ENCODE assay signal across 19 mouse cellular contexts in the genomic region with DNA sequence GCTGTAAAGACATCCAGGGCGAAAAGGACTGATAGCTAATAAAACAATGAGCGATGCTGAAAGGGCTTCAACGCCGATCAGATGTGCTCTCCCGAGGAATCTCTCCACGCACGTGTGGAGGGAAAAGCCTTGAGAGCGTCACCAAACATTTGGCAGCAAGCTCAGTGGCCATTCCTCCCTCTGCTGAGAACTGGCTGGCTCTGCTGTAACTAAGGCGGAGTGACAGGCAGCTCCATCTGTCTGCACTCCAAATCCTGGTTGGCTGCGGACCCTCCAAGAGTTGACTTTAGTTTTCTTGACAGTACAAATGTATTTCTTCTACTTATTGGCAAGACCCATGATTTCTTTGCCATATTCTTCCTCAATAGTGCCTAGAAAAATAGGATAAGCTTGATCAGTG.
DNase-seq lines count a peak whose midpoint lies in the region; ATAC-seq and TF ChIP-seq lines count a peak whose summit lies in the region.
"Had no signal": no experiment of that assay in that cellular context is flagged by ENCODE, and none has a peak within 500 bp of the region (broad histone marks: within the 10 kb centered on the region; RNA-seq: fewer than 3 reads in every experiment).

No protein-coding gene starts in this region.

- ATAC-seq in lung, embryonic 14.5 days (ENCODE audit: insufficient read depth), result no peak
- no peak for ATAC-seq in limb, embryonic 15.5 days (ENCODE audit: insufficient number of reproducible peaks, low FRiP score, low TSS enrichment, low read depth)
- ATAC-seq: intestine, embryonic 15.5 days had no signal

- H3K4me2 ChIP-seq in lung, embryonic 14.5 days, result no peak overlapping the region
- no peak overlapping the region for H3K4me2 ChIP-seq in limb, embryonic 15.5 days
- H3K4me2 ChIP-seq: heart, embryonic 13.5 days; hindbrain, embryonic 12.5 days; intestine, embryonic 15.5 days; neural tube, embryonic 15.5 days had no signal

- no peaks in the 10 kb centered on the region for H3K9me3 ChIP-seq in heart, embryonic 10.5 days
- no peaks in the 10 kb centered on the region for H3K9me3 ChIP-seq in lung, embryonic 14.5 days (ENCODE audit: low read depth, low read length)
- H3K9me3 ChIP-seq in limb, embryonic 15.5 days, result no peaks in the 10 kb centered on the region
- H3K9me3 ChIP-seq: hindbrain, embryonic 12.5 days; intestine, embryonic 15.5 days; neural tube, embryonic 15.5 days had no signal

- WGBS in heart, embryonic 10.5 days, result 53% methylated on average over 10 of the region's 10 CpGs
- 49% methylated on average over 10 of the region's 10 CpGs for WGBS in lung, embryonic 14.5 days
- WGBS in limb, embryonic 15.5 days, result 50% methylated on average over 10 of the region's 10 CpGs

- DNase-seq in cerebellum, postnatal 25 days, result peak; percentile 11 to 40
- DNase-seq in cerebellum, postnatal 36 days, result no peak
- DNase-seq in heart, adult 18-20 months, result peak; percentile 3 to 14
- DNase-seq in heart, embryonic 10.5 days (ENCODE audit: low spot score), result no peak
- peak; percentile 47 for DNase-seq in lung, embryonic 14.5 days
- no peak for DNase-seq in lung, adult 18-20 months
- DNase-seq in thymus, postnatal 0 days (ENCODE audit: low spot score), result no peak
- DNase-seq: adrenal gland, postnatal 36 days; gastrocnemius, postnatal 10 days; layer of hippocampus, adult 9-11 months; lung, postnatal 14 days; thymus, adult 18-20 months had no signal

- no peak overlapping the region for H3K9ac ChIP-seq in lung, embryonic 14.5 days
- no peak overlapping the region for H3K9ac ChIP-seq in limb, embryonic 15.5 days
- H3K9ac ChIP-seq: heart, embryonic 13.5 days; hindbrain, embryonic 12.5 days; intestine, embryonic 15.5 days; liver, embryonic 14.5 days; neural tube, embryonic 15.5 days had no signal

- H3K36me3 ChIP-seq in heart, embryonic 10.5 days, result no peaks in the 10 kb centered on the region
- no peaks in the 10 kb centered on the region for H3K36me3 ChIP-seq in lung, embryonic 14.5 days (ENCODE audit: insufficient read depth)
- H3K36me3 ChIP-seq in limb, embryonic 15.5 days, result no peaks in the 10 kb centered on the region
- H3K36me3 ChIP-seq: heart, embryonic 13.5 days; hindbrain, embryonic 12.5 days; intestine, embryonic 15.5 days; neural tube, embryonic 15.5 days had no signal

- TF ChIP-seq CTCF in lung, embryonic 14.5 days (IDR thresholded peaks at IDR 0.05; ENCODE audit: low read depth), result no peak

- H3K4me3 ChIP-seq in heart, embryonic 10.5 days, result no peak overlapping the region
- no peak overlapping the region for H3K4me3 ChIP-seq in lung, embryonic 14.5 days (ENCODE audit: low read depth, low read length)
- H3K4me3 ChIP-seq in limb, embryonic 15.5 days, result no peak overlapping the region
- H3K4me3 ChIP-seq: erythroblast, embryonic 14.5 days; heart, embryonic 13.5 days; hindbrain, embryonic 12.5 days; intestine, embryonic 15.5 days; neural tube, embryonic 15.5 days had no signal

- H3K27me3 ChIP-seq in heart, embryonic 10.5 days (ENCODE audit: insufficient read depth, poor library complexity, severe bottlenecking), result no peaks in the 10 kb centered on the region
- no peaks in the 10 kb centered on the region for H3K27me3 ChIP-seq in lung, embryonic 14.5 days (ENCODE audit: insufficient read depth, low read length)
- no peaks in the 10 kb centered on the region for H3K27me3 ChIP-seq in limb, embryonic 15.5 days
- H3K27me3 ChIP-seq: heart, embryonic 13.5 days; hindbrain, embryonic 12.5 days; intestine, embryonic 15.5 days; neural tube, embryonic 15.5 days had no signal

- H3K4me1 ChIP-seq in heart, embryonic 10.5 days, result no peaks in the 10 kb centered on the region
- no peaks in the 10 kb centered on the region for H3K4me1 ChIP-seq in lung, embryonic 14.5 days (ENCODE audit: insufficient read depth)
- H3K4me1 ChIP-seq in limb, embryonic 15.5 days, result peaks cover 27% of the 10 kb centered on the region

- H3K27ac ChIP-seq in heart, embryonic 10.5 days, result no peak overlapping the region
- H3K27ac ChIP-seq in lung, embryonic 14.5 days (ENCODE audit: low read depth), result no peak overlapping the region
- H3K27ac ChIP-seq in limb, embryonic 15.5 days, result 0 out of 2 replicates have a peak overlapping the region, but pooled peaks have one; percentile 13
- H3K27ac ChIP-seq: heart, embryonic 13.5 days; hindbrain, embryonic 12.5 days; intestine, embryonic 15.5 days; liver, embryonic 14.5 days; neural tube, embryonic 15.5 days had no signal

Comparison
In these comparisons a context has a peak if more than half of its experiments do, and no peak if none do; other contexts are left out.
1. DNase-seq: peak in cerebellum, postnatal 25 days (2 of 2), heart, adult 18-20 months (2 of 2) and lung, embryonic 14.5 days (single experiment); none in cerebellum, postnatal 36 days (0 of 2), heart, embryonic 10.5 days (single experiment), lung, adult 18-20 months (0 of 2) and thymus, postnatal 0 days (single experiment).